Mouse (Mus musculus): Measurements from ENCODE around the gene Fshr. TPM values are rescaled to one million over a fixed set of nuclear protein-coding genes. Genes with fewer than 3 reads are reported as not detected.
"Not testable (repeated sequence)": the region's sequence is repeated elsewhere in the genome, so short reads cannot be mapped to it uniquely, and the experiment has no call there.

Fshr gene
- not detected in 2 replicates for polyA plus RNA-seq (2015; fragmentation: Nextera tagmentation; extraction: Ambion mirVana)

DNA sequence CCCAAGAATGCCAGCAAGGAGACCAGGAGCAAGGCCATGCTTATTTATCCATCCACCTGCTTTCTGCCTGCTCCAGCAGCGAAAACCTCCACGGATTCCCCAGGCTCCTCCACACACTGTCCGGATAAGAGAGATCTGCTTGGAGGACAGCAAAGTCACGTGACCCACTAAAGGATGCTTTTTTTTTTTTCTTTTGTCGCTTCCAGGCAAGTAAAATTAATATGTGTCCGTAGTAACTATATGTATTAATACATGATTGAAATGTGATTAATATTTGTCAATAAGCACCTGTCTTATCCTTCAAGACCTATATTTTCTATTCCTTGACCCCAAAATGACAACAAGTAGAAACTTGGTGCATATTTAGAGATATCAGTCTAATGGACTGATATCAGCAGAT, at the start of gene Fshr:
TSS of gene Fshr (minus strand) at position 101 of the 400 bp plus-strand sequence.
- no peak within 1 kb of the TSS for H3K4me3 ChIP-seq (ENCODE audit: low read length)
- H3K27me3 ChIP-seq (replicated peaks; ENCODE audit: control insufficient read depth, insufficient read depth, low read length), result no peaks in the 10 kb centered on the region
- H3K9me3 ChIP-seq (ENCODE audit: control insufficient read depth, low read length), result no peaks in the 10 kb centered on the region
- no peaks in the 10 kb centered on the region for H3K36me3 ChIP-seq (ENCODE audit: control insufficient read depth, insufficient read depth, low read length)
- 87% methylated on average over 6 of the region's 6 CpGs for WGBS
- H3K27ac ChIP-seq (ENCODE audit: low read length), result no peak within 1 kb of the TSS
- no peak within 1 kb of the TSS for H3K9ac ChIP-seq (ENCODE audit: low read depth, low read length)
- no peak for ATAC-seq
- no peak within 1 kb of the TSS for H3K4me2 ChIP-seq (ENCODE audit: low read depth, low read length)
- H3K4me1 ChIP-seq (ENCODE audit: control insufficient read depth, insufficient read depth, low read length), result no peaks in the 10 kb centered on the region

DNA sequence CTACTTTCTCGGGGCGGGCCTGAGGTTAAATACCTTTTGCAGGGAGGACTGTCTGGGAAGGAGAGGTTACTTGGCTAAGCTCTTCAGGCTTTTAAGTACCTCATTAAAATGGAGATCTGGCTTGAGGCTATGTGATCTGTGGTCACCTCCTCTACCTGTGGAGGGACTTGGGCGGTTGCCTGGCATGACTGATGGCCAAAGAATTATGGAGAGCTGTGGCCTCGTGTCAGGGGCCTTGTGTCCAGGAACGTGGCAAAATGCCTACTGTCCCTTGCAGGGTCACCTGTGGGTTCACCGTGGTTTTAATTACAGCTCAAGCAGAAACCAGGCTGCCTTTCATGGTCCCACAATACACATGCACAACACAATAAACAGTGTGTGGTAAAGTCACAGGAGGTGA, 1.7 kb upstream of the Fshr start:
- WGBS, result 83% methylated on average over 6 of the region's 6 CpGs
- no peaks in the 10 kb centered on the region for H3K36me3 ChIP-seq (ENCODE audit: control insufficient read depth, insufficient read depth, low read length)
- no peak overlapping the region for H3K4me3 ChIP-seq (ENCODE audit: low read length)
- H3K9ac ChIP-seq (ENCODE audit: low read depth, low read length), result no peak overlapping the region
- no peak overlapping the region for H3K4me2 ChIP-seq (ENCODE audit: low read depth, low read length)
- H3K27ac ChIP-seq (ENCODE audit: low read length), result no peak overlapping the region
- ATAC-seq, result no peak
- H3K27me3 ChIP-seq (replicated peaks; ENCODE audit: control insufficient read depth, insufficient read depth, low read length), result no peaks in the 10 kb centered on the region
- no peaks in the 10 kb centered on the region for H3K9me3 ChIP-seq (ENCODE audit: control insufficient read depth, low read length)
- H3K4me1 ChIP-seq (ENCODE audit: control insufficient read depth, insufficient read depth, low read length), result no peaks in the 10 kb centered on the region

DNA sequence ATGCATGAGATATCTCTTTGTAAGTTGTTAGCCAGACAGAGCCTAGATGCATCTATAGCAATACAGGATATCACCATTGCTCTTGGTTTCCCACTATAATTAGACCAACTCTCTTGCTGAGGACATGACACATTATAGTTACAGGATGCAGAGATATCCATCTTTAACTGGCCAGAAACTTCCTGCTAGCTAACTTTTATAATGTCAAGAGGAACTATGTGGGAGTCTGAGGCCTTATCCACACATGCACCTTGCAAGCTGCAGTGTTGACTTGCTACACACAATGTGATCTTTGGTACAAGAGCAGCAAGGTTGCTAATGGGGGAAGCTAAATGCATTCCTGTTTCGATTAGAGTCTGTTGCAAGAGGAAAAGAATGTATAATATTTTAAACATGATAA, 26.9 kb downstream of the Fshr start:
- H3K9me3 ChIP-seq (ENCODE audit: control insufficient read depth, low read length), result no peaks in the 10 kb centered on the region
- 78% methylated on average over 1 of the region's 1 CpGs for WGBS
- H3K4me2 ChIP-seq (ENCODE audit: low read depth, low read length), result no peak overlapping the region
- H3K4me1 ChIP-seq (ENCODE audit: control insufficient read depth, insufficient read depth, low read length), result no peaks in the 10 kb centered on the region
- no peak for ATAC-seq
- no peaks in the 10 kb centered on the region for H3K36me3 ChIP-seq (ENCODE audit: control insufficient read depth, insufficient read depth, low read length)
- no peak overlapping the region for H3K4me3 ChIP-seq (ENCODE audit: low read length)
- no peak overlapping the region for H3K27ac ChIP-seq (ENCODE audit: low read length)
- no peaks in the 10 kb centered on the region for H3K27me3 ChIP-seq (replicated peaks; ENCODE audit: control insufficient read depth, insufficient read depth, low read length)
- no peak overlapping the region for H3K9ac ChIP-seq (ENCODE audit: low read depth, low read length)

DNA sequence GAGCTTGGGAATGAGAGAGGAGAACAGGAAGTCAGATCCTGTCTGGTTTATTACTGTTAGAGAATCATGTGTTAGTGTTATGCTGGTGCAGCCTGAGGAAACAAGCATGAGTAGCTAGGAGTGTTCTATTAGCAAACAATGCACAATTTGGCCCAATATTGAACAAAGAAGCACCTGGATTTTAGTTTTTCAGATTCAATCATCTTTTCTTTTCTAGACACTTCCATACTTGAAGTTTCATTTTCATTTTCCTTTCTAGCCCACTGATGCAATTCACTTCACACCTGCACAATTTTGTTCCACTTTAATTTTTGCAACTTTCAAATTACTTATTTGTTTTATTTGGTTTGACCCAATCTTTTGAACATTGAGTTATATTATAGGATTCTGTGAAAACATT, 35.7 kb downstream of the Fshr start:
- Histone ChIP-seq H3K9me3 (ENCODE audit: control insufficient read depth, low read length) (no peaks in the 10 kb centered on the region), H3K36me3 (ENCODE audit: control insufficient read depth, insufficient read depth, low read length) (no peaks in the 10 kb centered on the region), H3K4me2 (ENCODE audit: low read depth, low read length) (no peak overlapping the region), H3K4me1 (ENCODE audit: control insufficient read depth, insufficient read depth, low read length) (no peaks in the 10 kb centered on the region), H3K27ac (ENCODE audit: low read length) (no peak overlapping the region), H3K9ac (ENCODE audit: low read depth, low read length) (no peak overlapping the region), H3K27me3 (replicated peaks; ENCODE audit: control insufficient read depth, insufficient read depth, low read length) (no peaks in the 10 kb centered on the region), H3K4me3 (ENCODE audit: low read length) (no peak overlapping the region)
- no peak for ATAC-seq

DNA sequence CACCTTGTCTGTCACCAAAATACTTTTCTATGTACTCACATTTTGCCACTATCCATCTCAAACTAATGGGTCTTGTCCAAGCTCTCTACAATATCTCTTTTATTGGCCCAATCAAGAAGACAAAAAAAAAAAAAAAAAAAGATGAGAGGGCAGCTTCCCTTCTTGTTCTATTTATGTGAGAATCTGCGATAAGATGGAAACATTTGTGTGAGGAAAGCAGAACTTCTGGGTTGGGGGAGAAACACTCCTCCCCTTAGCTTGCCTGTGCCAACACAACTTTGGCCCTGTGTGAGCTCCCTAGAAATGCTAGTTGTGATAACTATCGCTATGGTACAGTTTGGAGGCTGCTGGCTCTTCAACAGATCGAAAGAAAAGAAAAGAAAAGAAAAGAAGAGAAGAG, 38.0 kb downstream of the Fshr start:
- WGBS, result 85% methylated on average over 3 of the region's 3 CpGs
- Histone ChIP-seq H3K36me3 (ENCODE audit: control insufficient read depth, insufficient read depth, low read length) (no peaks in the 10 kb centered on the region), H3K4me1 (ENCODE audit: control insufficient read depth, insufficient read depth, low read length) (no peaks in the 10 kb centered on the region), H3K9ac (ENCODE audit: low read depth, low read length) (no peak overlapping the region), H3K27ac (ENCODE audit: low read length) (no peak overlapping the region), H3K4me3 (ENCODE audit: low read length) (no peak overlapping the region), H3K4me2 (ENCODE audit: low read depth, low read length) (no peak overlapping the region), H3K9me3 (ENCODE audit: control insufficient read depth, low read length) (no peaks in the 10 kb centered on the region), H3K27me3 (replicated peaks; ENCODE audit: control insufficient read depth, insufficient read depth, low read length) (no peaks in the 10 kb centered on the region)
- no peak for ATAC-seq

DNA sequence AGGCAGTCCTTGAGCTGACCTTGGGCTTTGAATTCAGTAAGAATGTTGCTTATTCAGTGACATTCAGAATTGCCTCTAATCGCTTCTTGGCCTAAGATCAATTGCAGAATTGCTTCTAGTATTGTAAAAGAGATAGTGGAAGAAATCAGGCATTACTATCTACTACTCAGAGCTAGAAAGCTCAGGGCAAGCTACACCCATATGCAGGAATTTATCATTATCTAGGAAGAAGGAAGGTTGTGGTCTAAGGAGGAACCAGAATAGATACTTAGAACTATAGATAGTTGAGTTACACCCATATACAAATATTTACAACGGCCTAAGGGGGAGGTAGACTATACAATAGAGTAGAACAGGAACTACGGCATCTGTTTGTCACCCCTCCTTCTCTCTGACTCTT, 41.1 kb downstream of the Fshr start:
- H3K9me3 ChIP-seq (ENCODE audit: control insufficient read depth, low read length); H3K4me1 ChIP-seq (ENCODE audit: control insufficient read depth, insufficient read depth, low read length); H3K4me2 ChIP-seq (ENCODE audit: low read depth, low read length); H3K36me3 ChIP-seq (ENCODE audit: control insufficient read depth, insufficient read depth, low read length); ATAC-seq; H3K27ac ChIP-seq (ENCODE audit: low read length); H3K4me3 ChIP-seq (ENCODE audit: low read length); H3K9ac ChIP-seq (ENCODE audit: low read depth, low read length); H3K27me3 ChIP-seq (replicated peaks; ENCODE audit: control insufficient read depth, insufficient read depth, low read length): not testable (repeated sequence)
- 88% methylated on average over 3 of the region's 3 CpGs for WGBS

DNA sequence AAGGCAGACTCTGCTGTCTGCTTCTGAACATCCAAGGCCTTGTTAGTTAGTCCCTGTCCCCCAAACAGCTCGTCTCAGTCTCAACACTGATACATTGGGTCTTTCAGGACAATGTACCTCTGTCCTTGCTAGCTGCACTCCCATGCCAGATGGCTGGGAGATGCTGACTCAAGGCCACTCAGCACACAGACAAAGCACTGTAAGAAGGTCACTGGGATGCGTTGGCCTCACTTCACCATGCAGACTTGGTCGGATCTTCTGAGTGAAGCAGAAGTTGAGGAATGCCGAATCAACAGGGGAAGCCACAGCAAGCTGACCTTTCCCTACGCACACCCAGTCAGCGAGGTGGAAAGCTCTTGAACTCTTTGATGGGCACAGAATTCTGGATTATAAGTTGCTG, 55.7 kb downstream of the Fshr start:
- H3K27me3 ChIP-seq (replicated peaks; ENCODE audit: control insufficient read depth, insufficient read depth, low read length), result no peaks in the 10 kb centered on the region
- no peak overlapping the region for H3K27ac ChIP-seq (ENCODE audit: low read length)
- ATAC-seq, result no peak
- no peaks in the 10 kb centered on the region for H3K4me1 ChIP-seq (ENCODE audit: control insufficient read depth, insufficient read depth, low read length)
- no peak overlapping the region for H3K4me3 ChIP-seq (ENCODE audit: low read length)
- H3K9ac ChIP-seq (ENCODE audit: low read depth, low read length), result no peak overlapping the region
- no peaks in the 10 kb centered on the region for H3K9me3 ChIP-seq (ENCODE audit: control insufficient read depth, low read length)
- no peaks in the 10 kb centered on the region for H3K36me3 ChIP-seq (ENCODE audit: control insufficient read depth, insufficient read depth, low read length)
- WGBS, result 86% methylated on average over 6 of the region's 6 CpGs
- H3K4me2 ChIP-seq (ENCODE audit: low read depth, low read length), result no peak overlapping the region

DNA sequence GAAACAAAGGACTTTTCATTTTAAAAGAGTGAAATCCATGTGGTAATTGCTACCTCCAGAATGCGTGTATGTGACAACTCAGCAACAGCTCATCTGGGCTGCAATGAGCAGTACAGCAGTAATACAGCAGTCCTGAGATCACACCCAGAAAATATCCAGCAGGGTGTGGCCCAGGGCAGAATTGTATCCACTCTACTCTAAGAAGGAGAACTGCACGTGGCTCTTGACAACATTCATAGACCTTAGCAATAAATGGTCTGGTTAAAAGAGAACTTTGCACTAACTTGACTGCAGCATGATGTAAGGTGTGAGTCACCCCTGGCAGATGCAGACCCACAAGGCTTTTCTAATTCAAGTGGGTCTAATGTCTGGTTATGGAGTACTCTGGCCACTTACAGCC, 80.5 kb downstream of the Fshr start:
- Histone ChIP-seq H3K36me3 (ENCODE audit: control insufficient read depth, insufficient read depth, low read length) (no peaks in the 10 kb centered on the region), H3K27ac (ENCODE audit: low read length) (no peak overlapping the region), H3K27me3 (replicated peaks; ENCODE audit: control insufficient read depth, insufficient read depth, low read length) (no peaks in the 10 kb centered on the region), H3K4me3 (ENCODE audit: low read length) (no peak overlapping the region), H3K4me2 (ENCODE audit: low read depth, low read length) (no peak overlapping the region), H3K9me3 (ENCODE audit: control insufficient read depth, low read length) (no peaks in the 10 kb centered on the region), H3K9ac (ENCODE audit: low read depth, low read length) (no peak overlapping the region), H3K4me1 (ENCODE audit: control insufficient read depth, insufficient read depth, low read length) (no peaks in the 10 kb centered on the region)
- ATAC-seq, result peak; percentile 96
- WGBS, result 67% methylated on average over 2 of the region's 2 CpGs

DNA sequence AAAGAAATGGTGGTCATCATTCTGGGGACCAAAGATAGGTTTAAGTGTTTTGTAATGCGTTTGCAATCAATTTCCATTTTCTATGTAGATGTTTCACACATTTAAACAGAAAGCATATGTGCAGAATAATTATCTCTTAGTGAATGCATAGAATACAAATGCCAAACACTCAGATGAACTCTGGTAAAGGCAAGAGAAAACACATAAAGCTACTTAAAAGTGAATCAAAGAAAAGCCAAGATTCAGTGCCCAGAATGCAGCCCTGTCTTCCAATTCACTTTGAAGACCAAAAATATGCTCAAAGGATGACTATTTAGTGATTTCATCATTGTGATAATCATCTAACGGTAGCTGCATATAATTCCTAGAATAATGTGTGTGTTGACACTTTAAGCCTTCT, 81.2 kb downstream of the Fshr start:
- H3K4me2 ChIP-seq (ENCODE audit: low read depth, low read length), result no peak overlapping the region

DNA sequence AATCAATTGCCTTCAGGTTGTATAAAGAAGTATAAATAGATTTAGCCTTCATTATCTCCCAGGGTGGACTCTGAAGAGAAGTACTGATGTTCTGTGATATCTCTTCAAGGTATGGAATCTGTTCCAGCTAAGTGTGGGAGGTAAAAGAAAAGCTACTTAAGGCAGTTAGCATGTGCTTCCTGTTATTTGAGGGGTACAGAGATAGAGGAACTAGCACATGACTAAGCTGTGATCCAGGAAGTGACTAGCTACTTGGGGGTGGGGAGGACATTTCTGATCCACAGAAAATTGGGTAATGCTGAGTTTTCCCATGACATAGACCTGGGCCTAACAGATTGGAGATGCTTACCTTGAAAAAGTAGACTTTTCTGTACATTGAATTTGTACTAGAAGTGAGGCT, 86.5 kb downstream of the Fshr start:
- Histone ChIP-seq H3K27me3 (replicated peaks; ENCODE audit: control insufficient read depth, insufficient read depth, low read length) (no peaks in the 10 kb centered on the region), H3K4me3 (ENCODE audit: low read length) (no peak overlapping the region), H3K9ac (ENCODE audit: low read depth, low read length) (no peak overlapping the region), H3K36me3 (ENCODE audit: control insufficient read depth, insufficient read depth, low read length) (no peaks in the 10 kb centered on the region), H3K4me1 (ENCODE audit: control insufficient read depth, insufficient read depth, low read length) (no peaks in the 10 kb centered on the region), H3K4me2 (ENCODE audit: low read depth, low read length) (no peak overlapping the region), H3K9me3 (ENCODE audit: control insufficient read depth, low read length) (no peaks in the 10 kb centered on the region), H3K27ac (ENCODE audit: low read length) (no peak overlapping the region)
- no peak for ATAC-seq

More for the DNA sequence above, 81.2 kb downstream of the Fshr start:
- ATAC-seq, result no peak
- no peak overlapping the region for H3K4me3 ChIP-seq (ENCODE audit: low read length)
- 71% methylated on average over 2 of the region's 2 CpGs for WGBS
- no peak overlapping the region for H3K9ac ChIP-seq (ENCODE audit: low read depth, low read length)
- H3K27ac ChIP-seq (ENCODE audit: low read length), result no peak overlapping the region
- H3K27me3 ChIP-seq (replicated peaks; ENCODE audit: control insufficient read depth, insufficient read depth, low read length), result no peaks in the 10 kb centered on the region
- H3K4me1 ChIP-seq (ENCODE audit: control insufficient read depth, insufficient read depth, low read length), result no peaks in the 10 kb centered on the region
- H3K9me3 ChIP-seq (ENCODE audit: control insufficient read depth, low read length), result no peaks in the 10 kb centered on the region
- no peaks in the 10 kb centered on the region for H3K36me3 ChIP-seq (ENCODE audit: control insufficient read depth, insufficient read depth, low read length)

Data from intestine, embryonic 16.5 days (tissue).